Mouse (Mus musculus) frontal cortex, postnatal 25 days (tissue): Measurements from ENCODE around the gene Psg29.

ENCODE experiments used
- DNase-seq, 2 experiments: peaks; one replicate each; pipeline ENCODE4 v3.0.0; 2022; ENCODE audit warnings: low spot score in 2 of 2

Psg29 gene

DNA sequence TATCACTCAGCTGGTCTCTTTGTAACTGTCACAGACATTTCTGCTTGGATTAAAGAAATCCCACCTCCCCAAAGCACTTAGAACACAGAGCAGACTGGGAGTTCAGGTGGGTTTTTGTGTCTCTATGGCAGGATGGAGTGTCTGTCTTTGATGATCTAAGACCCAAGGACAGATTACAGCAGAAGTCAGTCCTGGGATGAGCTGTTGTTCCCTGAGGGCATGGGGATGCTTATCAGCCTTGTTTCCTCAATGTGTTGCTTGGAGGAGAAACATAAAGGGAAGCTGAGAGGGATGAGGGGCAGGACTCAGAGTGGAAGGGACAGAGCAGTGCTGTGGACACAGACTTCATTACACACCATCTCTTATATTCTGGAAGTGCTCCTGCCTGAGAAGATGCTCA is at the start of gene Psg29:
Psg29 (plus strand) TSS at position 301 of the 400 bp plus-strand sequence.
- DNase-seq, result no peak

DNA sequence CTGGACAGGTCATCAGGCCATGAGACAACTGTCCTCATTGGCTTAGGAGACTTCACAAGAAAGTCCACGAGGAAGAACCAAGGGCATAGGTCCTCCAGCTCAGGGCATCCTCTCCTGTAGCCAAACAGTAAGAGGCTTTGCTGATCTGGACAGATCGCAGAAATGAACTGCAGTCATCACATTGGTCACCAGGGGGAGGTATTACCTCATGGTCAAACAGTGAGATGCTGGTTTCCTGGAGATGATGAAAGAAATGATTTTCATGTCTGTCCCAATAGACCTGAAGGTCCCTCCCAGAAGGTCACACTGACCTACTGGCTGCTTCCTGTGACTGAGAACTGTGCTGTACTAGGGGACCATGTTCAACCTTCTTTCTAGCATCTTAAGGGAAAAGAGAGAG is 47.6 kb upstream of the Psg29 start:
- DNase-seq, result no peak

- no peak for DNase-seq
Observed at GRCm38 (mm10) chr7:17156885-17157677, 46.2 kb upstream of the Psg29 start.

GRCm38 (mm10) chr7:17159011-17159410 is 44.3 kb upstream of the Psg29 start:
- no peak for DNase-seq

DNA sequence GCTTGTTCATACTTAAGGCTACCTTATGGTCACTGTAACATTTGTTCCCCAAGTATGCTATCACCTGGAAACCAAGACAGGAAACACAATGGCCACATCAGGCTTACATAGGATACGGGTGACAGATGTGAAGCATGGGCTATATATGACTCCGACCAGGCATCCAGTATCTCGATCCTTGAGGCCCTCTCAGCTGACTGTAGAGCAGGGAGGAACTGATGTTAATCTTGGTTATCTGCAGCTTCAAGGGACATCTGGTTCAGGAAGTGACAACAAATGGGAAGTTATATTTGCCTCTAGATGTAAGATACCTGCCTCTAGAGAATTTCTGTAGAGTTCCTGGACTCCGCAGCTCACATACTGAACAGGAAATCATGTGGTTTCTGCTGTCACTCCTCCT is 31.4 kb upstream of the Psg29 start:
- DNase-seq, result no peak

GRCm38 (mm10) chr7:17205530-17206184 is 2.4 kb downstream of the Psg29 start:
- no peak for DNase-seq
